Mouse (Mus musculus): ENCODE measurements around the gene Fgr. TPM values are rescaled to one million over a fixed set of nuclear protein-coding genes. Genes with fewer than 3 reads are reported as not detected.

Gene Fgr
- polyA plus RNA-seq, 1 experiment from 2014 or later: 1.8 TPM

DNA sequence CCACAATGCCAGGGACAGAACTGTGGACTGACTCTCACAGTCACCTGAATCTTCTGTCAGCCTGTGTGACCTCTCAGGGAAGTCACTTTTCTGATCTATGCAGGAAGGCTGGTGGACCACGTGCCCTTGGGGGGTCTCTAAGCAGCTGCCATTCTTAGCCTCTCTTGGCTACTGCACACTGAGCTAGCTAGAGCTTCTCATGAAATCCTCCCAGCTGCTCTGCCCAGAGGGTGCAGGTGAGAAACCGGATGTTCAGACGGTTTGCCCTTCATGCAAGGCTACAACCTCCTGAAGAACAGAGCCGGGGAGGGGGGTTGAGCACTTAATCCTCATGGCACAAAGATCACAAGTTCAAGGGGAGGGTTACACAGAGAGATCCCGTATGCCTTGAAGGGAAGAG, 3.7 kb downstream of the Fgr start:
- no peak overlapping the region for H3K9ac ChIP-seq (ENCODE audit: low read length)
- WGBS: 38% methylated on average over 5 of the region's 5 CpGs
- no peak overlapping the region for H3K27ac ChIP-seq (ENCODE audit: low read length)
- H3K4me3 ChIP-seq (replicated peaks; ENCODE audit: low read length): no peak overlapping the region
- H3K4me2 ChIP-seq (ENCODE audit: low read depth, low read length): no peak overlapping the region
- peaks cover 12% of the 10 kb centered on the region for H3K4me1 ChIP-seq (ENCODE audit: control insufficient read depth, insufficient read depth, low read length)
- no peaks in the 10 kb centered on the region for H3K36me3 ChIP-seq (ENCODE audit: control insufficient read depth, insufficient read depth, low read length)
- H3K27me3 ChIP-seq (ENCODE audit: control insufficient read depth, insufficient read depth, low read length): peaks cover 17% of the 10 kb centered on the region; the same call in 1 of the 2 replicates
- no peaks in the 10 kb centered on the region for H3K9me3 ChIP-seq (replicated peaks; ENCODE audit: control insufficient read depth, low read length)
- no peak for ATAC-seq (ENCODE audit: insufficient read depth, low FRiP score)

DNA sequence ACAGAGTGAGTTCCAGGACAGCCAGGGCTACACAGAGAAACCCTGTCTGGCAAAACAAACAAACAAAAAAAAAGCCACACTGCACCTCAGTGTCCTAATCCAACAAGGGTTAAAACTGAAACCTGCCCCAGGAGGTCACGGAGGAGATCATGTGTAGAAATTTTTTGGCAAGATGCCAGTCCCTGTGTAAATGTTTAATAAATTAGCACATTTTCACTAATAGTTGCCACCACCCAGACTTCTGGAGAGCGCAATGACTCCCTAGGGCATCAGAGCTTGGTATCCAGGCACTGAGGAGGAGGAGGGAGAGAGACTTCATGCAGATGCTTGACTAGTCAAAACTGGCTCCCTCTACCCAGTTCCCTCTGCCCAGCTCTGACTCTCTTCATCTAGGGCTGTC, 5.3 kb downstream of the Fgr start:
- Histone ChIP-seq H3K9ac (ENCODE audit: low read length) (no peak overlapping the region), H3K4me2 (ENCODE audit: low read depth, low read length) (no peak overlapping the region), H3K9me3 (replicated peaks; ENCODE audit: control insufficient read depth, low read length) (no peaks in the 10 kb centered on the region), H3K4me1 (ENCODE audit: control insufficient read depth, insufficient read depth, low read length) (peaks cover 11% of the 10 kb centered on the region), H3K4me3 (replicated peaks; ENCODE audit: low read length) (no peak overlapping the region), H3K27me3 (ENCODE audit: control insufficient read depth, insufficient read depth, low read length) (peaks cover 11% of the 10 kb centered on the region; the same call in 1 of the 2 replicates), H3K27ac (ENCODE audit: low read length) (no peak overlapping the region), H3K36me3 (ENCODE audit: control insufficient read depth, insufficient read depth, low read length) (no peaks in the 10 kb centered on the region)
- ATAC-seq (ENCODE audit: insufficient read depth, low FRiP score): no peak
- WGBS: 31% methylated on average over 2 of the region's 2 CpGs

DNA sequence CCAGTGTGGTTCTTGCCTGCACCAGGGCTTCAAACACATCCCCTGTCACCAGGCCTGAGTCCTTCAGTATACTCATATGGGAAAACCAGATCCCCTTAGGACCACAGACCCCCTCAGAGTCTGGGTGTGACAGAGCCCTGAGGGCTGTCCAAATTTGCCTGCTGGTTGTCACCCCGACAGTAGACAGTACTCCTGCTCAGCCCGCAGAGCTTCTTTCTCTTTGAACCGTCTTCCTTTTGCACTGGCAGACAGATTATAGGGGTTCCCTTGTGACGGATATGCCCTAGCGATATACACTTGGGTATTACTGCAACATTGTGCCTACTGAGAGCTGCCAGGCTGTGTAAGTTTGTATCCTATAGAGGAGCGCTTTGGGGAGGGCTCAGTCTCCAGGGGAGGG, 7.7 kb downstream of the Fgr start:
- WGBS: 72% methylated on average over 6 of the region's 6 CpGs
- no peak for ATAC-seq (ENCODE audit: insufficient read depth, low FRiP score)
- no peak overlapping the region for H3K27ac ChIP-seq (ENCODE audit: low read length)
- H3K4me3 ChIP-seq (replicated peaks; ENCODE audit: low read length): no peak overlapping the region
- no peaks in the 10 kb centered on the region for H3K9me3 ChIP-seq (replicated peaks; ENCODE audit: control insufficient read depth, low read length)
- 0 out of 2 replicates have a peak, but pooled peaks cover 2% of the 10 kb centered on the region for H3K4me1 ChIP-seq (ENCODE audit: control insufficient read depth, insufficient read depth, low read length)
- H3K27me3 ChIP-seq (ENCODE audit: control insufficient read depth, insufficient read depth, low read length): peaks cover 8% of the 10 kb centered on the region; the same call in 1 of the 2 replicates
- no peaks in the 10 kb centered on the region for H3K36me3 ChIP-seq (ENCODE audit: control insufficient read depth, insufficient read depth, low read length)
- H3K9ac ChIP-seq (ENCODE audit: low read length): no peak overlapping the region
- H3K4me2 ChIP-seq (ENCODE audit: low read depth, low read length): no peak overlapping the region

DNA sequence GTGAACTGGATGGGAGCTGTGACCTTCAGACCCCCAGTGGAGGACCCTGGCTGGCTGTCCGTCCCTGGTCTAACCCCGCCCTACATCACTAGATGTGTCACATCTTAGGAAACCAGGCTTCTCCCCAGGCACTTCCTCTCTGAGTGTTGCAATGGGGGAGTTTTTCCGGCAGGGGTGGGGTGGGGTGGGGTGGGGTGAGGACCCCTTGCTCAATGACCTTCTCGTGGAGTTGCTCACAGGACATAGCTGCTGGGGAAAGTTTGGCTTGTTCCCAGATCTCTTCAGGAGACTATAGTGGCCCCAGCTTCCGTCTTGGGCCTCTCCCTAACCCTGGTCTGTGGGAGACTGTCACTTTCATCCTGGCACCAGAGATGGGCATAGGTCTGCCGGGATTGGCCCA, 9.1 kb downstream of the Fgr start:
- ATAC-seq (ENCODE audit: insufficient read depth, low FRiP score): peak; percentile 37; the same call in 1 of the 2 replicates
- whole genome bisulfite sequencing: 54% methylated on average over 6 of the region's 6 CpGs
- H3K27ac ChIP-seq (ENCODE audit: low read length): peak overlapping the region; percentile 9; the same call in 1 of the 2 replicates
- no peak overlapping the region for H3K9ac ChIP-seq (ENCODE audit: low read length)
- H3K9me3 ChIP-seq (replicated peaks; ENCODE audit: control insufficient read depth, low read length): no peaks in the 10 kb centered on the region
- H3K36me3 ChIP-seq (ENCODE audit: control insufficient read depth, insufficient read depth, low read length): no peaks in the 10 kb centered on the region
- no peak overlapping the region for H3K4me3 ChIP-seq (replicated peaks; ENCODE audit: low read length)
- H3K27me3 ChIP-seq (ENCODE audit: control insufficient read depth, insufficient read depth, low read length): no peaks in the 10 kb centered on the region
- H3K4me1 ChIP-seq (ENCODE audit: control insufficient read depth, insufficient read depth, low read length): 0 out of 2 replicates have a peak, but pooled peaks cover 2% of the 10 kb centered on the region
- no peak overlapping the region for H3K4me2 ChIP-seq (ENCODE audit: low read depth, low read length)

DNA sequence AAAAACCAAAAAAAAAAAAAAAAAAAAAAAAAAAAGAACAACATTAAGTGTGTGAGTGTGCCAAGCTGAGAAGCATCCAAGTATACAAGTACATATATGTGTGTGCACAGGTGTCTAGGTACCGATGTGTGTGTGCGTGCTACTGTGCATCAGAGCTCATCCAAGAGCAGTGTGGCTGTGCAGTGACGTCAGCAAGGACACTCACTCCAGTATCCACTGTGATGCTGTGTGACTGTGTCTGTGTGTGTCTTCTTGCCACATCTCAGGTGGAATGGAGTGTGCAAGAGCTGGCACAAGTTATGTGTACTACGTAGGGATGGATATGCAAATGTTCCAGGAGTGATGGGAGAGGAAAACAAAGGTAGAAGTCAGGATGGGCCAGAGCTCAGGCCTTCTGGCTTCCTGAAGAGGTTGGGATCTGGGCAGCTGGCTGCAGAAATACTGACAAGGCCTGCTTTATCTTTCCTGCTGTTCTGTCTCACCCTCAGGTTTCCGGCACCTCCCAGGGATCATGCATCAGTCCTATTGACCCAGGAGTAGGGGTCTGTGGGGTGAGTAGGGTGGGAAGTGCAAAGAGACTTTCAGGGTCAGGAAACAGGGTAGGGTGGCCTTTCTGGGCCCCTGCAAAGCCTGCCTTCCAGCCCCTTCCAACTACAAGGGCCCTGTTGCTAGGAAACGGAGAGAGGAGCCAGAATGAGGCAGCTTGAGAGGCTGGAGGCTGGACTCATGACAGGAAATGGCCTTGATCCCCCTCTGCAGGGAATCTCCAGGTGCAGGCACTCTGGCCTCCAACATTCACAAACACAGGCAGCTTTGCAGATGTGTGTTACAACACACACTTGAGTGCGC, 10.0 kb downstream of the Fgr start:
- Histone ChIP-seq H3K9me3 (replicated peaks; ENCODE audit: control insufficient read depth, low read length) (no peaks in the 10 kb centered on the region), H3K36me3 (ENCODE audit: control insufficient read depth, insufficient read depth, low read length) (no peaks in the 10 kb centered on the region), H3K4me3 (replicated peaks; ENCODE audit: low read length) (no peak overlapping the region), H3K27ac (ENCODE audit: low read length) (peak overlapping the region; percentile 12; the same call in 1 of the 2 replicates), H3K4me2 (ENCODE audit: low read depth, low read length) (no peak overlapping the region), H3K4me1 (ENCODE audit: control insufficient read depth, insufficient read depth, low read length) (0 out of 2 replicates have a peak, but pooled peaks cover 2% of the 10 kb centered on the region), H3K9ac (ENCODE audit: low read length) (no peak overlapping the region), H3K27me3 (ENCODE audit: control insufficient read depth, insufficient read depth, low read length) (no peaks in the 10 kb centered on the region)
- ATAC-seq (ENCODE audit: insufficient read depth, low FRiP score): peak; percentile 32; the same call in 1 of the 2 replicates
- WGBS: 55% methylated on average over 7 of the region's 7 CpGs

DNA sequence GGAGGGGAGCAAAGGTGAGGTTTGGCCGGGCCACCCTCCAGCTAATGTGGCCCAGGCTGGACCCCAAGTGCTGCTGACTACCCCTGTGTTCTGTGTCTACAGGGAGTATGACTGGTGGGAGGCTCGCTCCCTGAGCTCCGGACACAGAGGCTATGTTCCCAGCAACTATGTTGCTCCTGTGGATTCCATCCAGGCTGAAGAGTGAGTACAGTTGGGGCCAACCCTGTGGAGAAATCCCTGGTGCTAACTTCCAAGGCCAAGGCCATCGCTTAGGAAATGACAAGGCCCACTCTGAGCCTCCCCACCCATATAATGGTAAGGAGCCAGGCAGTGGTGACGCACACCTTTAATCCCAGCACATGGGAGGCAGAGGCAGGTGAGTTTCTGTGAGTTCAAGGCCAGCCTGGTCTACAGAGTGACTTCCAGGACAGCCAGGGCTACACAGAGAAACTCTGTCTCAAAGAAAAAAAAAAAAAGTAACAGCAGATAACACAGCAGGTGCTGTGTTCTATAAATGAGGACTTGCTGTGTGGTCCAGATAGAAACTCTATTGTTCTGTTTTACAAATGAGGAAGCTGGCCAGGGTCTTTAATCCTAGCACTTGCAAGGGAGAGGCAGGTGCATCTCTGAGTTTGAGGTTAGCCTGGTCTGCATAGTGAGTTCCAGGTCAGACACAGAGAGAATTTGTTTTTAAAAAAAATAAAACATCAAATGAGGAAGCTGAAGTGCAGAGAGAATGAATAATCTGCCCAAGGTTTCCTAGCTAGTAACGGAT, 14.9 kb downstream of the Fgr start:
- 84% methylated on average over 6 of the region's 6 CpGs for WGBS
- Histone ChIP-seq H3K4me2 (ENCODE audit: low read depth, low read length) (no peak overlapping the region), H3K4me3 (replicated peaks; ENCODE audit: low read length) (no peak overlapping the region), H3K4me1 (ENCODE audit: control insufficient read depth, insufficient read depth, low read length) (no peaks in the 10 kb centered on the region), H3K27me3 (ENCODE audit: control insufficient read depth, insufficient read depth, low read length) (no peaks in the 10 kb centered on the region), H3K36me3 (ENCODE audit: control insufficient read depth, insufficient read depth, low read length) (no peaks in the 10 kb centered on the region), H3K9me3 (replicated peaks; ENCODE audit: control insufficient read depth, low read length) (no peaks in the 10 kb centered on the region), H3K27ac (ENCODE audit: low read length) (no peak overlapping the region), H3K9ac (ENCODE audit: low read length) (no peak overlapping the region)
- ATAC-seq (ENCODE audit: insufficient read depth, low FRiP score): no peak

DNA sequence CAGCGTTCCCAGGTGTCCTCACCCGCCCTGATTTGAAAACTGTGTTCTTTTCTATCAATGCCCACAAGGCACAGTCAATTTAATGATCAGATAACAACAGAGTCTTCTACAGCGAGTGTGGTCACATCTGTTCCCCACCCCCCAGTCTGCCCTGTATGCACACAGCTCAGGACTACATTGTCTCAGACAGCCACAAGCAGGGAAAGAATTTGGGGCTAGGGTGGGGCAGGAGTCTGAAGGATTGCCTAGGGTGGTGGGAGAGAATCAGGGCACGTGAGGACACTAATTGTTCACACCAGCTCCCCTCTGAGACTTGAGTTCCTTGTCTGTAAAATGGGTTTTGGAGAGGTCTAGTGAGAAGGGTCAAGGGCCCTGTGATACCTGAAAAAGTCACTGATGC, 19.7 kb downstream of the Fgr start:
- Histone ChIP-seq H3K27me3 (ENCODE audit: control insufficient read depth, insufficient read depth, low read length) (no peaks in the 10 kb centered on the region), H3K4me2 (ENCODE audit: low read depth, low read length) (no peak overlapping the region), H3K36me3 (ENCODE audit: control insufficient read depth, insufficient read depth, low read length) (no peaks in the 10 kb centered on the region), H3K9me3 (replicated peaks; ENCODE audit: control insufficient read depth, low read length) (no peaks in the 10 kb centered on the region), H3K27ac (ENCODE audit: low read length) (no peak overlapping the region), H3K4me3 (replicated peaks; ENCODE audit: low read length) (no peak overlapping the region), H3K4me1 (ENCODE audit: control insufficient read depth, insufficient read depth, low read length) (no peaks in the 10 kb centered on the region), H3K9ac (ENCODE audit: low read length) (no peak overlapping the region)
- WGBS: 64% methylated on average over 4 of the region's 4 CpGs
- ATAC-seq (ENCODE audit: insufficient read depth, low FRiP score): no peak

DNA sequence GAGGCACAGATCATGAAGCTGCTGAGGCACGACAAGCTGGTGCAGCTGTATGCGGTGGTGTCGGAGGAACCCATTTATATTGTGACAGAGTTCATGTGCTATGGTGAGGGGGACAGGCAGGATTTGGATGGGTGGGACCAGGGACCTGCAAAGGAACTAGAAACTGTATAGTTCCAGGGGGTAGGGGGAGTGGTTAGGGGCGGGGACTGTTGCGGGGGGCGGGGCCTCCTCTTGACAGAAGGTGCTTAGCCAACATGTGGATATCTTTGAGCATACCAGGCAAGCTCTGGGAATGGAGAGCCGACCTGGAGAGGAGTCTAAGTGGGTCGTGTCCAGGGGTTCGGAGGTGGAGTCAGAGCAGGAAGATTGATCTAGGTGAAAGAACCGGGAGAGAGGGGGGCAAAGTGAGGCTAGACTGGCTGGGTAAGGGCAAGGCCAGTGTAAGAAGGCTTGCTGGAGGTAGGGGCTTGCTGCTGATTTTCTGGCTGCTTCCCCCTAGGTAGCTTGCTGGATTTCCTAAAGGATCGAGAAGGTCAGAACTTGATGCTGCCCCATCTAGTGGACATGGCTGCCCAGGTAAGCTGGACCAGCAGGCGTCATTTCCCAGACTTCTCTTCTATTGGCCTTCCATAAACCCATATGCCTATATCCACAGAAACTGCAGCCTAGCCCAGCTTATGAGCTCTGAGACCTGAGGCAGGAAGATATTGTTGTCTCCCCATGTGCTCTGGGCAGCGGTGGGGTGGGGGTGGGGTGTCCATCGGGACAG, 23.8 kb downstream of the Fgr start:
- no peaks in the 10 kb centered on the region for H3K9me3 ChIP-seq (replicated peaks; ENCODE audit: control insufficient read depth, low read length)
- peaks cover 1% of the 10 kb centered on the region; the same call in 1 of the 2 replicates for H3K4me1 ChIP-seq (ENCODE audit: control insufficient read depth, insufficient read depth, low read length)
- H3K4me2 ChIP-seq (ENCODE audit: low read depth, low read length): no peak overlapping the region
- no peak overlapping the region for H3K27ac ChIP-seq (ENCODE audit: low read length)
- 39% methylated on average over 14 of the region's 14 CpGs for WGBS
- no peak overlapping the region for H3K4me3 ChIP-seq (replicated peaks; ENCODE audit: low read length)
- no peaks in the 10 kb centered on the region for H3K27me3 ChIP-seq (ENCODE audit: control insufficient read depth, insufficient read depth, low read length)
- no peak overlapping the region for H3K9ac ChIP-seq (ENCODE audit: low read length)
- H3K36me3 ChIP-seq (ENCODE audit: control insufficient read depth, insufficient read depth, low read length): no peaks in the 10 kb centered on the region
- ATAC-seq (ENCODE audit: insufficient read depth, low FRiP score): no peak

Data from stomach, embryonic 16.5 days (tissue).